Mouse (Mus musculus) intestine, postnatal 0 days (tissue): ENCODE results near the gene Dcbld2. TPM values are rescaled to one million over a fixed set of nuclear protein-coding genes. Genes with fewer than 3 reads are reported as not detected.

Source experiments
- ATAC-seq: fragments of 200-750 bp; cut with Nextera tagmentation; 2 replicates; pipeline ENCODE4 v1.8.0; 2017; ENCODE audit warnings: mild to moderate bottlenecking, moderate TSS enrichment, moderate library complexity
- H3K27ac ChIP-seq: fragments of 300-500 bp; sonication (generic); 2 replicates; pipeline ENCODE4 v1.5.1; 2014; ENCODE audit warnings: mild to moderate bottlenecking, low read depth, low read length, moderate library complexity
- H3K27me3 ChIP-seq: fragments of 300-500 bp; sonication (generic); replicated peaks from 2 replicates; pipeline ENCODE4 v1.6.1; 2014; ENCODE audit warnings: low read length, mixed read lengths; ENCODE audit not compliant: control insufficient read depth, insufficient read depth
- H3K36me3 ChIP-seq: fragments of 300-500 bp; sonication (generic); 2 replicates; pipeline ENCODE4 v1.6.1; 2014; ENCODE audit warnings: mild to moderate bottlenecking, moderate library complexity; ENCODE audit not compliant: control insufficient read depth, insufficient read depth
- H3K4me1 ChIP-seq: fragments of 300-500 bp; sonication (generic); replicated peaks from 2 replicates; pipeline ENCODE4 v1.6.1; 2014; ENCODE audit warnings: antibody characterized with exemption, low read length, mixed read lengths; ENCODE audit not compliant: control insufficient read depth, insufficient read depth
- H3K4me2 ChIP-seq: fragments of 300-500 bp; sonication (generic); replicated peaks from 2 replicates; pipeline ENCODE4 v1.6.1; 2014; ENCODE audit warnings: low read depth, mild to moderate bottlenecking, moderate library complexity
- H3K4me3 ChIP-seq: fragments of 300-500 bp; sonication (generic); 2 replicates; pipeline ENCODE4 v1.5.1; 2014; ENCODE audit warnings: low read depth, low read length
- H3K9ac ChIP-seq: fragments of 300-500 bp; sonication (generic); 2 replicates; pipeline ENCODE4 v1.6.1; 2014; ENCODE audit warnings: mild to moderate bottlenecking, low read depth, low read length
- H3K9me3 ChIP-seq: fragments of 300-500 bp; sonication (generic); 2 replicates; pipeline ENCODE4 v1.6.1; 2016; ENCODE audit warnings: mixed run types; ENCODE audit not compliant: control insufficient read depth
- CTCF ChIP-seq: sonication (generic); IDR thresholded peaks from 2 replicates; pipeline ENCODE4 v1.5.1; 2016; ENCODE audit warnings: low read depth, mild to moderate bottlenecking, control low read depth, antibody characterized with exemption, moderate library complexity
- WGBS: fragments of 180-500 bp; shearing (Covaris S2); extraction: QIAGEN DNeasy Blood & Tissue Kit; methylation state at CpG from one replicate; pipeline ENCODE4 v1.1.7; 2014; 5-methylcytosine and 5-hydroxymethylcytosine counted together
- polyA plus RNA-seq: library from polyadenylated mRNA; unstranded; fragments of >200 nt; fragmentation: Nextera tagmentation; extraction: Ambion mirVana; gene quantifications from 2 replicates; pipeline ENCODE4 v1.2.1, GENCODE M21; 2015

Gene Dcbld2
- polyA plus RNA-seq, 1 experiment from 2014 or later, result 2.2 TPM

GRCm38 (mm10) chr16:58514565-58514964, 106.3 kb downstream of the Dcbld2 start:
- H3K4me1 ChIP-seq, result no peaks in the 10 kb centered on the region; the same call in 1 of the 2 replicates
- H3K4me2 ChIP-seq, result no peak overlapping the region
- H3K4me3 ChIP-seq, result no peak overlapping the region
- peak; percentile 73 for TF ChIP-seq CTCF
- ATAC-seq, result peak; percentile 50; the same call in 1 of the 2 replicates
- H3K27me3 ChIP-seq, result no peaks in the 10 kb centered on the region
- no peak overlapping the region for H3K9ac ChIP-seq
- H3K36me3 ChIP-seq, result no peaks in the 10 kb centered on the region
- H3K27ac ChIP-seq, result no peak overlapping the region
- H3K9me3 ChIP-seq, result no peaks in the 10 kb centered on the region
- WGBS, result 74% methylated on average over 9 of the region's 9 CpGs

- no peak overlapping the region for H3K9ac ChIP-seq
- 92% methylated on average over 2 of the region's 2 CpGs for WGBS
Measured at GRCm38 (mm10) chr16:58516161-58516560, 107.9 kb downstream of the Dcbld2 start.

GRCm38 (mm10) chr16:58516960-58517798, 108.9 kb downstream of the Dcbld2 start:
- H3K4me1 ChIP-seq, result no peaks in the 10 kb centered on the region; the same call in 1 of the 2 replicates
- H3K9me3 ChIP-seq, result no peaks in the 10 kb centered on the region
- no peak overlapping the region for H3K9ac ChIP-seq
- no peak for ATAC-seq
- H3K27me3 ChIP-seq, result no peaks in the 10 kb centered on the region
- WGBS, result 87% methylated on average over 7 of the region's 7 CpGs
- H3K27ac ChIP-seq, result no peak overlapping the region
- H3K4me2 ChIP-seq, result no peak overlapping the region
- TF ChIP-seq CTCF, result no peak
- H3K36me3 ChIP-seq, result no peaks in the 10 kb centered on the region
- H3K4me3 ChIP-seq, result no peak overlapping the region

More at GRCm38 (mm10) chr16:58516161-58516560, 107.9 kb downstream of the Dcbld2 start:
- Histone ChIP-seq H3K36me3 (no peaks in the 10 kb centered on the region), H3K9me3 (no peaks in the 10 kb centered on the region), H3K4me3 (no peak overlapping the region), H3K4me2 (no peak overlapping the region), H3K4me1 (no peaks in the 10 kb centered on the region; the same call in 1 of the 2 replicates), H3K27ac (no peak overlapping the region), H3K27me3 (no peaks in the 10 kb centered on the region)
- ATAC-seq, result no peak
- TF ChIP-seq CTCF, result no peak

Other genes starting within 250 kb of the Dcbld2 start
- 32.5 and 32.6 TPM in 2 replicates for gene St3gal6, start 115.8 kb downstream of the Dcbld2 start, polyA plus RNA-seq
- not detected in 2 replicates for gene Gm813, start 208.5 kb downstream of the Dcbld2 start, polyA plus RNA-seq
- not detected in 2 replicates for gene E330017A01Rik, start 230.3 kb downstream of the Dcbld2 start, polyA plus RNA-seq